Mouse (Mus musculus): ENCODE measurements around the gene Nol10.

Gene Nol10

GRCm38 (mm10) chr12:17411242-17411641 lies 63.0 kb downstream of the Nol10 start:
- DNase-seq (ENCODE audit: low spot score in 2 of 2) = no peak

DNA sequence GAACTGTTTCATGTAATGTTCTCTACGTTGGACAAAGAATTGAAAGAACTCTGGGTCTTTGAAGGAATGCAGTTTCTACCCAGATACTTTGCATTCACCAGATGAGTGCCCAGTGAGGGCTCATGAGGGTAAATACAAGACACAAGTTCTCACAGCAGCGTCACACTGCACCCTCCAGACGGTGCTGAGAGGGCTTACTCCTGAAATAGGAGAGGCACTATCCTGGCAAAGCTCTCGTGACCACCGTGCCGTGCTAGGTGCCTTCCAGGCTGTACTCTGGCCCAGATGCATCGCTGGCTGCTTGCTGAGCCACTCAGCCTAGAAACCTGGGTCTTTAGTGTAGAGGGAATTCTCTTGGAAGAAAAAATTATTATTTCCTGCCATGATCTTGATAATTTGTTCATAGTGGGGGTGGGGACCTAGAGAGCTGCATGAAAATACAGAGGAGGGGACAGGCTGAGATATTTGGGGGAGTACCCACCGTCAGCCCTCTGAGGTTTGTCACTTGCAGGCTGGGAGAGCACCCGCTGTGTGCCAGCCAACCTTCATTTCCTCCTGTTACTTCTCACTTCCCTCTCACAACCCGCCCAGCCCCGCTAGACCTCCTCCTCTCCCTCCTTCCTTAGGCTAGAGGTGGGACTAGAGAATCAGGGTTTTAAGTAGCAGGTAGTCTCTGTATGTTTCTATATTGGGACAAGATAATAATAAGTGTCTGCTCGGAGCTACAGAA lies 63.7 kb downstream of the Nol10 start:
- DNase-seq (ENCODE audit: low spot score in 2 of 2) = no peak

- no peak for DNase-seq (ENCODE audit: low spot score in 2 of 2)
Measured at GRCm38 (mm10) chr12:17414734-17415133, 66.5 kb downstream of the Nol10 start.

DNA sequence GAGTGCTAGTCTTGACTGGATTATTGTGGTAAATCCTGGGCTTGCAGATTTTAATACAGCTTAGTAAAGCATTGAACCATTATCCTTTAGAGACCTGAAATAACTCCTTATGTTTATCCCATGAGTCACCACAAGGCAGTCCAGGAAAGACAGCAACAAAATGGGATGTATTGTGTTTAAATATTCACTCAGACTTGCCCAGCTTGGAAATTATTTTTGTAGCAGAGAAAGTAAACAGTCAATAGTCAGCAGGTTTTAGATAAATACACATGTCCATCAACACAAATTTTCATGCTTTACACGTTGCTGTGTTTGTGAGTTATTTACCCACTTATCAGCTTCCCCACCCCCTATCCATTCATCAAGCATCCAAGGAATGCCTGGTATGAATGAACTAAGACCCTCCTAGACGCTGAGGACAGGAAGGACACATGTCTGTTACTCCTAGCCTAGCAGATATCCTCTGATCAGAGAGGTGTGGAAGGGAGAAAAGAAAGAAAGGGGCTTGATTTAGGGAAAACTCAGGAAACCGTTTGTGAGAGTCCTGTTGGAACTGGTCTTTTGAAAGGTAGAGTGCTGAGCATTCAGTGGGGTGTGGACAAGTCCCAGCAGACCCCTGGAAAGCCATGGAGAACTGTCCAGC lies 72.0 kb downstream of the Nol10 start:
- DNase-seq (ENCODE audit: low spot score in 2 of 2) = no peak

GRCm38 (mm10) chr12:17425254-17426169 lies 77.3 kb downstream of the Nol10 start:
- DNase-seq (ENCODE audit: low spot score in 2 of 2) = no peak

DNA sequence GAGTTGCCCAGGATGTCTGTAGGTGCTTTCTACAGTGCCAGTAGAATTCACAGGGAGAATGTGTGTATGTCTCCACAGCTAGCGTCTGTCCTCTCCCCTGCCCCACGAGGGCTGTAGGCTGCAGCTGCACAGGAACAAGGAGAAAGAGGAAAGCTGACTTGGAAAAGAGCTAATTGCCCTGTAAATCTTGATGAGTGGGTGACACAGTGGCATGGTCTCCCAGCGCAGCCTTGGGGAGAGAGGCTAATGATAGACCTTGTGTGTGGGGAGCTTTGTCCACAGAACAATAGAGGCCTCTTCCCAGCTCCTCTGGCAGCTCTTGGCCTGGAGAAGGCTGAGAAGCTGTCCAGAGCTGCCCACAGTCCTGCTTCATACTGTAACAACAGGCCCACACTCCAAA lies 78.5 kb downstream of the Nol10 start:
- DNase-seq (ENCODE audit: low spot score in 2 of 2) = no peak

- DNase-seq (ENCODE audit: low spot score in 2 of 2) = no peak
Measured at GRCm38 (mm10) chr12:17430578-17430977, 82.3 kb downstream of the Nol10 start.

DNA sequence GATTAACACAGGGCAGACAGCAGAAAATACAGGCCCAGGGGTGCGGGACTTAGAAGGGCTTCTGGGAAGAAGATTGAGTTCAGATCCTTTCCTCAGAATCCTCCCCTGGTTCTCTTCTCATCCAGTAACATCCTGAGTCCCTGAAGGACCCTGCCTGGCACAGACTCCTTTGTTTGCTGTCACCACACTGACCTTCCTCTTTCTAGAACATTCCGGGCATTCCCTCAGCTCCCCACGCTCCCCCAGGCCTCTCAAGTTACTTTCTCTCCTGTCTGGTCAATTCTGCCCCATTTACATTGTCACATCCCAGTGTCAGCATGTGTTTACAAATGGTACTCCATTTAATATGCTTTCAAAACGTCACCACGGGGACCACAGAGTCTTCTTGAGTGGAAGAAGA lies 82.9 kb downstream of the Nol10 start:
- no peak for DNase-seq (ENCODE audit: low spot score in 2 of 2)

DNA sequence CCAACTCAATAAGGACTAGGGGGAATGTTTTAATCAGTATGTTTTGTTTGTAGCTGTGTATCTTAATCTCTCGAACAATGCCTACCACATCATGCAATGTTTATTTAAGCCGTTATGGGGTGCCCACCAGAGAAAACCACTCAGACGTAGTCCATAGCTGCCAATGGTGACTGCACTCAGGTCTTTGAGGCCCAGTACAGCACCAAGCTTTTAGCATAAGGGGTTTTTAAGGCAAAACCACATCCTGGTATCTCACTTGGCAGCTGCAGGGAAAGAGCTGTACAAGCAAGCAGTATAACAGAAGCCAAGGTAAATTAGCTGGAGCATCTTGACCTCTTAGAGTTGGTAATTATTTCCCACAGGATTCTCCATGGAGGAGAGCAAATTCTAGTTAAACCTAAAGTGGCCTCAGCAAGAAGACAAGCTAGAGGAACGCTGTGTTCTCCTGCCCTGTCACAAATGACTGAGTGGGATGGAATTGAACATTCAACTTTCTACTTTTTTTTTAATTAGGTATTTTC lies 83.6 kb downstream of the Nol10 start:
- no peak for DNase-seq (ENCODE audit: low spot score in 2 of 2)

DNA sequence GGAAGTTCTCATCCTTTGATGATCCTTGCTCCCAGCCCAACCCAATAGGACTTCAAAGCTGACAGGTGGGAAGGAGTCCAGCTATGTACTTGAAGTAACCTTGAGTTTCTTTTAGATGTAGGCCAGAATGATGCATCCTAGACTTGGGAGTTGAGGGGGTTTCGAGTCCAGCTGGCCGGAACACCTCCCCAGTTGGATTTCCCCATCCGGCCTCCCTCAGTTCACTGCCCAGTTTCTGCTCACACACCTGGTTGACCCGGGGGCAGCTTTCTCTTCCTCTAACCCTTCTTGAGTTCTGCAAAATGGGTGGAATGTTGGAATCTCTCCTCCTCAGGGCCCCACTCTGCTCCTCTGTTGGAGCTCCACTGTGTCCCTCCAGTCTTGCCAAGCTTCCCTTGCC lies 85.5 kb downstream of the Nol10 start:
- DNase-seq (ENCODE audit: low spot score in 2 of 2) = no peak

DNA sequence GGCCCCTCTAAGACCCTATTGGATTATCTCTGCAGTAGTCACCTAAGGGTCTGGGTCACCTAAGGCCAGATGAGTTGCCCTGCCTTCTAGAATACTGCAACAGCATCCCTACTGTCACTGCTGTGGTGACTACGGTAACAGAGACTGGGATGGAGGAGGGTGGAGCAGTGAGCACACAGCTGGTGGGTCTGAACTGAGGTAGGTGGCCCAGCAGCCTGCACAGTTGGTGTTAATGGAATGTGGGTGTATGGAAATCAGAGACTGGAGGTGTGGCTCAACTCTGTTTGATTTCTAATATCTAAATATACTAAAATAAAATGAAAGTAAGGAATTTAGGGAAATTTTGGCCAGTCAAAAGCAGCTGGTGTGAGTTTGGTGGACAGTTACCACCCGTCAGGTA lies 88.2 kb downstream of the Nol10 start:
- DNase-seq (ENCODE audit: low spot score in 2 of 2) = no peak

DNA sequence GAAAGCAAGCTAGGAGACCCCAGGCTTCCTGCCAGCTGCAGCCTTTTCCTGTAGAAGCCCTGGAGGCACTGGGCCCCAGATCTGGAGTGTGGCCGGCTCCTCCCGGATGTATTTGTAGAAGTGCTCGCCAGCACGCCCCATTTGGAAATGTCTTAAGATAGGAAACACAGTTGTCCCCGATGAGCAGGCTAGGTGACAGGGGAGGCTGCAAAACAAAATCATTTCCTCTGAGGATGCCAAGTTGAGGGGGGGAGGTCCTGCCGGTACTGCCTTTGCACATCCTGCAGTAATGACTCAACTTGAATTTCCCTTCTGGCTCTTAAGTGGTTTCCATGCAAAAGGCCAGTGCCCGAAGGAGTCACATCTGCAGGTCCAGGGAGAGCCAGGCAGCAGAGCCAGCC lies 92.0 kb downstream of the Nol10 start:
- DNase-seq (ENCODE audit: low spot score in 2 of 2) = no peak

DNA sequence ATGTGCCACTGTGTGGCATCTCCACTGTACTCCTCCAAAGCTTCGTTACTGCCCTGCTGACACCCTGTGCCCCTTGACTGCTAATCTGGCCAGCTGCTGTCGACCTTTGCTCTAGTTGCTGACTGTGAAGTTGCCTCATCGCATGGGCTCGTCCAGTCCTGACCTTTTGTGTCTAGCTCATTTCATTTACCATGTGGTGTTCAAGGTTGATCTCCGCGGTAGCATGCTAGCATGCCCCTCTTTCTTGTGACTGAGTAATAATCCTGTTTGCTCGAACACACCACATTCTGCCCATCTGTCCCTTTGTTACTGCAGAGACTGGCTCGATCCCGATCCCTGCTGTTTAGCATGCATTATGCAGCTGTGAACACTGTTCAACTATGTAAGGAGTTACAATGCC lies 93.2 kb downstream of the Nol10 start:
- no peak for DNase-seq (ENCODE audit: low spot score in 2 of 2)

- no peak for DNase-seq (ENCODE audit: low spot score in 2 of 2)
Measured at GRCm38 (mm10) chr12:17444406-17444805, 96.1 kb downstream of the Nol10 start.

- DNase-seq (ENCODE audit: low spot score in 2 of 2) = no peak
Measured at GRCm38 (mm10) chr12:17445251-17445650, 97.0 kb downstream of the Nol10 start.

DNA sequence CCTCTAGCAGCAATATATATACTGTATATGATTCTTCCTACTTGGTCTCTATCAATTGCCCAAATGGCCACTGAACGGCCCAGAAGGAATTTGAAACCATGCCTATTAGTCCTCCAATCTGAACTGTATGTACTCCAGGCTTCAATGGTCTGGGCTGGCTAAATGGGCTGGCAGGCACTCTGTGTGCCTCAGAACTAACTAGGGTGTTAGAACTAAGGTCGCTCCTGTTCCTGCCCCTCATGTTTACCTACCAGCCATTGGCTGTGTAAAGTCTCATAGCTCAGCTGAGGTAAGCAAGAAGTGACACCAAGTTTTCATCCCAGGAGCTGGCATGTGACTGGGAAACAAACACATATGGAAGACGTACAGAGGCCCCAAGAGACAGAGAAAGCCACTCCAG lies 100.5 kb downstream of the Nol10 start:
- DNase-seq (ENCODE audit: low spot score in 2 of 2) = no peak

GRCm38 (mm10) chr12:17449661-17450091 lies 101.4 kb downstream of the Nol10 start:
- no peak for DNase-seq (ENCODE audit: low spot score in 2 of 2)

DNA sequence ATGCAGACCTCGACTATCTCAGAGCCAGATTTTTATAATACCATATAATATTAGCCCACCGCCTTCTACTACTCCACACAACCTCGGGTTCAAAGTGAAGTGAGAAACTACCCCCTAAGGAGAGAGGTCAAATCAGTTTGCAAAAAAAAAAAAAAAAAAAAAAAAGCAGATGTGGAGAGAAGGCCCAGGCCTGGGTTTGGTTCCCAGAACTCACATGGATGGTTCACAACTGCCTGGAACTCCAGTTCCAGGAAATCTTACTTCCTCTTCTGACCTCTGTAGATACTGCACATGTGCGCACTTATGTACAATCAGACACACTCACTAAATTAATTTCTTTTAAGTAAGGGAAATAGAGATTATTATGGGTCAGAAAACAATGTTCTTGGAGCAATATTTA lies 102.2 kb downstream of the Nol10 start:
- DNase-seq (ENCODE audit: low spot score in 2 of 2) = no peak

DNA sequence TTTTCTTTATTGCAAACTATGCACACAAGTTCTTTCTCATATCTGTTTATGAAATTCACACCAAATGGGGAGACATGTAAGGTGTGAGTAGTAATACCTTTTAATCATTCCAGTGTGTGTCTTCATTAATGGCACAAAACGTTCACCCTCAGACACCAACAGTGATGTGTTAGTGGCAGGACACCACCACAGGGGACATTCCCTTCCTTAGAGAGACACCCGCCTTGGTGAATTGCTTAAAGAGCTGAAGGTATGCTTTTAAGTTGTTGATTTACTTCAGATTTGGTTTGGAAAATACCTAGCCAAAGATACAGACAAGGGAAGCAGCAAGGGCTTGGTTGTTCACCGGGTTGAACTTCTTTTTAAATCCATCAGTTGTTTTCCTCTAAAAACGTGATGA lies 102.7 kb downstream of the Nol10 start:
- no peak for DNase-seq (ENCODE audit: low spot score in 2 of 2)

GRCm38 (mm10) chr12:17452273-17452672 lies 104.0 kb downstream of the Nol10 start:
- DNase-seq (ENCODE audit: low spot score in 2 of 2) = no peak

- DNase-seq (ENCODE audit: low spot score in 2 of 2) = no peak
Measured at GRCm38 (mm10) chr12:17453918-17454317, 105.7 kb downstream of the Nol10 start.

GRCm38 (mm10) chr12:17455096-17455495 lies 106.8 kb downstream of the Nol10 start:
- DNase-seq (ENCODE audit: low spot score in 2 of 2) = no peak
